Mouse (Mus musculus) heart, embryonic 12.5 days (tissue): Measurements from ENCODE around the gene Vps18. TPM values are rescaled to one million over a fixed set of nuclear protein-coding genes. Genes with fewer than 3 reads are reported as not detected.

Experiments
- ATAC-seq: fragments of 200-750 bp; cut with Nextera tagmentation; 2 replicates; pipeline ENCODE4 v1.8.0; 2017; ENCODE audit warnings: moderate TSS enrichment, moderate library complexity; ENCODE audit not compliant: insufficient number of reproducible peaks, low FRiP score
- H3K27ac ChIP-seq: fragments of 300-500 bp; sonication (generic); 2 replicates; pipeline ENCODE4 v1.5.1; 2016; ENCODE audit warnings: mild to moderate bottlenecking, moderate library complexity; ENCODE audit not compliant: poor library complexity, severe bottlenecking
- H3K27me3 ChIP-seq: fragments of 300-500 bp; sonication (generic); replicated peaks from 2 replicates; pipeline ENCODE4 v1.6.1; 2016; ENCODE audit warnings: mild to moderate bottlenecking, moderate library complexity
- H3K36me3 ChIP-seq: fragments of 300-500 bp; sonication (generic); 2 replicates; pipeline ENCODE4 v1.6.1; 2016; ENCODE audit warnings: mild to moderate bottlenecking, moderate library complexity
- H3K4me1 ChIP-seq: fragments of 300-500 bp; sonication (generic); replicated peaks from 2 replicates; pipeline ENCODE4 v1.6.1; 2016; ENCODE audit warnings: mild to moderate bottlenecking
- H3K4me2 ChIP-seq: fragments of 300-500 bp; sonication (generic); 2 replicates; pipeline ENCODE4 v1.6.1; 2016; ENCODE audit warnings: mild to moderate bottlenecking, moderate library complexity
- H3K4me3 ChIP-seq: fragments of 300-500 bp; sonication (generic); 2 replicates; pipeline ENCODE4 v1.5.1; 2016; ENCODE audit warnings: mild to moderate bottlenecking
- H3K9ac ChIP-seq: fragments of 300-500 bp; sonication (generic); 2 replicates; pipeline ENCODE4 v1.6.1; 2016; ENCODE audit warnings: mild to moderate bottlenecking, moderate library complexity
- H3K9me3 ChIP-seq: fragments of 300-500 bp; sonication (generic); replicated peaks from 2 replicates; pipeline ENCODE4 v1.6.1; 2016; ENCODE audit warnings: mild to moderate bottlenecking, moderate library complexity
- WGBS: fragments of 180-500 bp; shearing (Covaris S2); methylation state at CpG from one replicate; pipeline ENCODE4 v1.1.7; 2016; 5-methylcytosine and 5-hydroxymethylcytosine counted together
- polyA plus RNA-seq: library from polyadenylated mRNA; unstranded; fragments of >200 nt; fragmentation: Nextera tagmentation; extraction: Ambion mirVana; gene quantifications from 2 replicates; pipeline ENCODE4 v1.2.1, GENCODE M21; 2016

The Vps18 gene
- 15.2 and 15.8 TPM in 2 replicates for polyA plus RNA-seq

GRCm38 (mm10) chr2:119288270-119288882 lies at the start of gene Vps18:
TSS of gene Vps18 (plus strand) at chr2:119288740.
- no peaks in the 10 kb centered on the region for H3K27me3 ChIP-seq
- peak within 1 kb of the TSS; percentile 83 for H3K4me3 ChIP-seq
- WGBS = 1% methylated on average over 31 of the region's 31 CpGs
- H3K27ac ChIP-seq = peak within 1 kb of the TSS; percentile 14; the same call in 1 of the 2 replicates
- no peaks in the 10 kb centered on the region for H3K9me3 ChIP-seq
- H3K36me3 ChIP-seq = peaks cover 33% of the 10 kb centered on the region
- H3K4me2 ChIP-seq = peak within 1 kb of the TSS; percentile 94
- H3K9ac ChIP-seq = peak within 1 kb of the TSS; percentile 87
- peaks cover 10% of the 10 kb centered on the region for H3K4me1 ChIP-seq
- peak; percentile 95 for ATAC-seq

GRCm38 (mm10) chr2:119240075-119240818 lies 48.3 kb upstream of the Vps18 start:
- H3K4me2 ChIP-seq = no peak overlapping the region
- H3K9ac ChIP-seq = no peak overlapping the region
- H3K36me3 ChIP-seq = no peaks in the 10 kb centered on the region
- ATAC-seq = no peak
- no peak overlapping the region for H3K4me3 ChIP-seq
- peaks cover 14% of the 10 kb centered on the region for H3K4me1 ChIP-seq
- peaks cover 58% of the 10 kb centered on the region for H3K27me3 ChIP-seq
- H3K9me3 ChIP-seq = no peaks in the 10 kb centered on the region
- no peak overlapping the region for H3K27ac ChIP-seq
- WGBS = 61% methylated on average over 4 of the region's 4 CpGs

- H3K27ac ChIP-seq = no peak overlapping the region
- no peaks in the 10 kb centered on the region for H3K9me3 ChIP-seq
- peaks cover 52% of the 10 kb centered on the region for H3K27me3 ChIP-seq
- H3K36me3 ChIP-seq = no peaks in the 10 kb centered on the region
- H3K4me1 ChIP-seq = peaks cover 14% of the 10 kb centered on the region
- whole genome bisulfite sequencing = 75% methylated on average over 4 of the region's 4 CpGs
- no peak overlapping the region for H3K9ac ChIP-seq
- no peak overlapping the region for H3K4me2 ChIP-seq
- no peak for ATAC-seq
- H3K4me3 ChIP-seq = no peak overlapping the region
Measured at GRCm38 (mm10) chr2:119240819-119241186, 47.7 kb upstream of the Vps18 start.

GRCm38 (mm10) chr2:119242548-119242947 lies 46.0 kb upstream of the Vps18 start:
- Histone ChIP-seq H3K27ac (no peak overlapping the region), H3K4me1 (peaks cover 5% of the 10 kb centered on the region), H3K4me3 (no peak overlapping the region), H3K27me3 (peaks cover 42% of the 10 kb centered on the region), H3K4me2 (no peak overlapping the region), H3K36me3 (no peaks in the 10 kb centered on the region), H3K9ac (no peak overlapping the region), H3K9me3 (no peaks in the 10 kb centered on the region)
- ATAC-seq = no peak
- 63% methylated on average over 9 of the region's 9 CpGs for WGBS

- H3K9me3 ChIP-seq = no peaks in the 10 kb centered on the region
- ATAC-seq = no peak
- WGBS = 65% methylated on average over 7 of the region's 7 CpGs
- H3K4me1 ChIP-seq = no peaks in the 10 kb centered on the region
- no peak overlapping the region for H3K4me3 ChIP-seq
- no peak overlapping the region for H3K27ac ChIP-seq
- no peak overlapping the region for H3K4me2 ChIP-seq
- H3K27me3 ChIP-seq = peaks cover 30% of the 10 kb centered on the region
- no peaks in the 10 kb centered on the region for H3K36me3 ChIP-seq
- H3K9ac ChIP-seq = no peak overlapping the region
Measured at GRCm38 (mm10) chr2:119245246-119245645, 43.3 kb upstream of the Vps18 start.

GRCm38 (mm10) chr2:119247904-119248303 lies 40.6 kb upstream of the Vps18 start:
- Histone ChIP-seq H3K36me3 (no peaks in the 10 kb centered on the region), H3K27me3 (peaks cover 25% of the 10 kb centered on the region), H3K9me3 (no peaks in the 10 kb centered on the region), H3K9ac (no peak overlapping the region), H3K4me1 (peaks cover 4% of the 10 kb centered on the region), H3K27ac (no peak overlapping the region), H3K4me3 (no peak overlapping the region), H3K4me2 (no peak overlapping the region)
- 73% methylated on average over 9 of the region's 9 CpGs for WGBS
- no peak for ATAC-seq

GRCm38 (mm10) chr2:119249592-119250061 lies 38.9 kb upstream of the Vps18 start:
- Histone ChIP-seq H3K9me3 (no peaks in the 10 kb centered on the region), H3K4me2 (no peak overlapping the region), H3K4me3 (no peak overlapping the region), H3K9ac (no peak overlapping the region), H3K36me3 (no peaks in the 10 kb centered on the region), H3K27me3 (peaks cover 40% of the 10 kb centered on the region), H3K4me1 (peaks cover 4% of the 10 kb centered on the region), H3K27ac (no peak overlapping the region)
- no peak for ATAC-seq
- WGBS = 71% methylated on average over 4 of the region's 4 CpGs

- no peak overlapping the region for H3K27ac ChIP-seq
- H3K4me2 ChIP-seq = peak overlapping the region; percentile 58; the same call in 1 of the 2 replicates
- no peak for ATAC-seq
Measured at GRCm38 (mm10) chr2:119250377-119250776, 38.2 kb upstream of the Vps18 start.

GRCm38 (mm10) chr2:119250826-119251478 lies 37.6 kb upstream of the Vps18 start:
- H3K9ac ChIP-seq = peak overlapping the region; percentile 2; the same call in 1 of the 2 replicates
- peak overlapping the region; percentile 21; the same call in 1 of the 2 replicates for H3K4me3 ChIP-seq
- H3K4me2 ChIP-seq = peak overlapping the region; percentile 58
- H3K4me1 ChIP-seq = peaks cover 4% of the 10 kb centered on the region
- peak; percentile 65; the same call in 1 of the 2 replicates for ATAC-seq
- no peaks in the 10 kb centered on the region for H3K36me3 ChIP-seq
- peaks cover 49% of the 10 kb centered on the region for H3K27me3 ChIP-seq
- H3K9me3 ChIP-seq = no peaks in the 10 kb centered on the region
- no peak overlapping the region for H3K27ac ChIP-seq
- 15% methylated on average over 11 of the region's 11 CpGs for WGBS

More at GRCm38 (mm10) chr2:119250377-119250776, 38.2 kb upstream of the Vps18 start:
- Histone ChIP-seq H3K9ac (no peak overlapping the region), H3K9me3 (no peaks in the 10 kb centered on the region), H3K36me3 (no peaks in the 10 kb centered on the region), H3K4me1 (peaks cover 4% of the 10 kb centered on the region), H3K4me3 (no peak overlapping the region), H3K27me3 (peaks cover 47% of the 10 kb centered on the region)
- WGBS = 63% methylated on average over 5 of the region's 5 CpGs

- no peaks in the 10 kb centered on the region for H3K36me3 ChIP-seq
- H3K9me3 ChIP-seq = no peaks in the 10 kb centered on the region
- no peak overlapping the region for H3K4me3 ChIP-seq
- no peak overlapping the region for H3K9ac ChIP-seq
- no peak overlapping the region for H3K4me2 ChIP-seq
- no peak for ATAC-seq
- WGBS = 21% methylated on average over 7 of the region's 7 CpGs
- peaks cover 39% of the 10 kb centered on the region for H3K27me3 ChIP-seq
- no peak overlapping the region for H3K27ac ChIP-seq
- peaks cover 4% of the 10 kb centered on the region for H3K4me1 ChIP-seq
Measured at GRCm38 (mm10) chr2:119254976-119255375, 33.6 kb upstream of the Vps18 start.

- H3K4me2 ChIP-seq = no peak overlapping the region
- no peak overlapping the region for H3K9ac ChIP-seq
- peaks cover 4% of the 10 kb centered on the region; the same call in 1 of the 2 replicates for H3K4me1 ChIP-seq
- H3K27me3 ChIP-seq = peaks cover 22% of the 10 kb centered on the region
- no peak overlapping the region for H3K27ac ChIP-seq
- 83% methylated on average over 1 of the region's 1 CpGs for WGBS
- H3K9me3 ChIP-seq = no peaks in the 10 kb centered on the region
- H3K4me3 ChIP-seq = no peak overlapping the region
- no peaks in the 10 kb centered on the region for H3K36me3 ChIP-seq
- ATAC-seq = no peak
Measured at GRCm38 (mm10) chr2:119260518-119260917, 28.0 kb upstream of the Vps18 start.
